Mouse (Mus musculus): ENCODE measurements around the gene Hyal3.

DNA sequence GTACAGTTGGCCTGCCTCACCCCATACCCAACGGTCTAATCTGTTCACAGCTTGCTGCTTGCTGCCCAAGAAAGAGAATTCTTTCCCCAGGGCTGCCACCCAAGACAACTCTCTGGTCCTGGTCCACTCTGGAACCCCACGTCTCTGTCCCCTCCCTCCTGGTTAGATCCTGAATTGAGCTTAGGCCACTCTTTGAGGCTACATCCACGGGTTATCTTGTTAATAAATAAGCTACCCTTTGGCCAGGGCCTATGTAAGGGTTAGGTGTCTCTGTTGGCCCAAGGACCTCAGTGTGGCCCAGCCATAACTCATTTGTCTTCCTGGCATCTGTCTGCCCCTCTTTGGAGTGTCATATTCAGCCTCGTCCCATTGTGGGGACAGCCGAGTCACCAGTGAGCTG, 17.8 kb downstream of the Hyal3 start:
- TF ChIP-seq USF2 (IDR thresholded peaks at IDR 0.05; ENCODE audit: borderline replicate concordance in 1 of 2, insufficient read depth in 1 of 2, low read depth in 1 of 2, low read length in 2 of 2), result no peak
- no peak for TF ChIP-seq ZKSCAN1 (IDR thresholded peaks at IDR 0.05; ENCODE audit: low read depth, low read length)
- TF ChIP-seq MEF2A (IDR thresholded peaks at IDR 0.05; ENCODE audit: extremely low read depth, insufficient replicate concordance, low read depth, low read length, poor library complexity, severe bottlenecking), result no peak
- TF ChIP-seq POLR2AphosphoS5 (IDR thresholded peaks at IDR 0.05; ENCODE audit: borderline replicate concordance, low read depth, low read length), result no peak
